Mouse (Mus musculus) megakaryocyte, adult 5-6 weeks (primary cell): Measurements from ENCODE around the gene Ltbp3. TPM values are rescaled to one million over a fixed set of nuclear protein-coding genes. Genes with fewer than 3 reads are reported as not detected.
A peak's percentile ranks its signal among the peaks of the same experiment; 100 is the strongest.

Experiments used
- ATAC-seq: 2 replicates; pipeline ENCODE4 v1.8.0; 2016; ENCODE audit warnings: mild to moderate bottlenecking, inconsistent platforms; ENCODE audit not compliant: poor library complexity, severe bottlenecking
- total RNA-seq, 2 experiments: library from RNA; stranded (forward) in 1 of 2; stranded (reverse) in 1 of 2; fragments of 153-499, 151-499 nt in 1 of 2; fragments of 221-1000, 200-1000 nt in 1 of 2; gene quantifications; 2 replicates each; pipeline versions ENCODE4 v1.2.3 to v1.2.4; 2015 to 2017

Ltbp3 gene
- total RNA-seq, 2 experiments from 2014 or later, result 0.18 to 1.5 TPM

- ATAC-seq, result peak; percentile 64
Observed at GRCm38 (mm10) chr19:5803041-5803880, 62.6 kb downstream of the Ltbp3 start.

GRCm38 (mm10) chr19:5803881-5804279 is 63.2 kb downstream of the Ltbp3 start:
- ATAC-seq, result no peak

GRCm38 (mm10) chr19:5804371-5804899 is 63.7 kb downstream of the Ltbp3 start:
- ATAC-seq, result no peak

- ATAC-seq, result no peak
Observed at GRCm38 (mm10) chr19:5806051-5806808, 65.5 kb downstream of the Ltbp3 start.

DNA sequence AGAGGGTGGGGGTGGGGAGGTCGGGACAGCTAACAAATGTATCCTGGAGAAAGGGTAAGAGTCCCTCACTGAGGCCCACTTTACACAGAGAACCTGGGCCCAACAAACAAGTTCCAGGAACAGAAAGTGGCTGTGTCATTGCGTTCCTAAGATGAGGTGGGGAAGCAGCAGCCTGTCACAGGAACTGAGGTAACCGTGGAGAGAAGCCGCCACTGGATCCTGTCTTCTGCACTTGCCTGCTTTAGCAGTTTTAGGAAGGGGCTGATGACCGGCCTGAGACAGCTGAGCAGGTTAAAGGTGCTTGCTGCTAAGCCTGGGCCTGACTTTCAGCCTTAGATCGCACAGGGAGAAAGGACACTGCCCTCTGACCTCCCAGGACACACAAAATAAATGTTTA is 66.1 kb downstream of the Ltbp3 start:
- peak; percentile 27 for ATAC-seq

DNA sequence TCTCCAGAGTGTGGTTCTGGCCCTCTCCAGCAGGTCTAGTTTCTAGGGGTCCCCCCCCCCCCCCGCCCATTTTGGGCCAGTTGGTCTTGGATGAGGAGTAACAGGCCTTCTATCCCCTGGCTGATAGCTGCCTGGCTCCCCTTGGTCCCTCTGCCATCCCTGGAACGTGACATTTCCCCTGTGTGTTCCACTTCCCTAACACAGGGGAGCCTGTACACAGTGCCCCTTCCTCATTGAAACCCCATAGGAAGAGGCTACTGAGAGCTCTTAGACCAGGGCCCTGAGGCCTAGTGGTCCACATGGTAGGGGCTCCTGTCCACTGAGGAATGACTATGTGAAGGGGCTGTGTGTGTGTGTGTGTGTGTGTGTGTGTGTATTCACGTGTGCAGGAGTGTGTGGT is 67.0 kb downstream of the Ltbp3 start:
- no peak for ATAC-seq

Other genes starting within 250 kb of the Ltbp3 start
- gene 1700020D05Rik, start 237.1 kb upstream of the Ltbp3 start, total RNA-seq (2015), result 1.8 and 2.1 TPM in 2 replicates
- 0.49 and 1.5 TPM in 2 replicates for gene 1700020D05Rik, start 237.1 kb upstream of the Ltbp3 start, total RNA-seq (2017)
- gene Snx32, start 230.4 kb upstream of the Ltbp3 start, total RNA-seq (2015), result 2.7 and 4.8 TPM in 2 replicates
- 1.5 and 3.0 TPM in 2 replicates for gene Snx32, start 230.4 kb upstream of the Ltbp3 start, total RNA-seq (2017)
- 0.07 and 0.14 TPM in 2 replicates for gene Ovol1, start 180.3 kb upstream of the Ltbp3 start, total RNA-seq (2015)
- 0.07 TPM in 1 of 2 replicates, not detected in the other for gene Ovol1, start 180.3 kb upstream of the Ltbp3 start, total RNA-seq (2017)
- 18.3 and 23.2 TPM in 2 replicates for gene Ap5b1, start 172.9 kb upstream of the Ltbp3 start, total RNA-seq (2015)
- 16.4 and 22.5 TPM in 2 replicates for gene Ap5b1, start 172.9 kb upstream of the Ltbp3 start, total RNA-seq (2017)
- gene Rnaseh2c, start 139.0 kb upstream of the Ltbp3 start, total RNA-seq (2015), result 116 and 125 TPM in 2 replicates
- 94.6 and 136 TPM in 2 replicates for gene Rnaseh2c, start 139.0 kb upstream of the Ltbp3 start, total RNA-seq (2017)
- gene Kat5, start 130.7 kb upstream of the Ltbp3 start, total RNA-seq (2015), result 34.2 and 47.8 TPM in 2 replicates
- 69.4 and 73.9 TPM in 2 replicates for gene Kat5, start 130.7 kb upstream of the Ltbp3 start, total RNA-seq (2017)
- 51.9 and 56.6 TPM in 2 replicates for gene Rela, start 103.4 kb upstream of the Ltbp3 start, total RNA-seq (2015)
- gene Rela, start 103.4 kb upstream of the Ltbp3 start, total RNA-seq (2017), result 46.1 and 47.8 TPM in 2 replicates
- gene Sipa1, start 77.2 kb upstream of the Ltbp3 start, total RNA-seq (2015), result 50.8 and 65.8 TPM in 2 replicates
- gene Sipa1, start 77.2 kb upstream of the Ltbp3 start, total RNA-seq (2017), result 50.1 and 78.7 TPM in 2 replicates
- 30.3 and 35.3 TPM in 2 replicates for gene Map3k11, start 52.2 kb upstream of the Ltbp3 start, total RNA-seq (2015)
- gene Map3k11, start 52.2 kb upstream of the Ltbp3 start, total RNA-seq (2017), result 39.8 and 50.8 TPM in 2 replicates
- gene Pcnx3, start 52.0 kb upstream of the Ltbp3 start, total RNA-seq (2015), result 25.9 and 33.1 TPM in 2 replicates
- gene Pcnx3, start 52.0 kb upstream of the Ltbp3 start, total RNA-seq (2017), result 19.3 and 19.6 TPM in 2 replicates
- not detected in 2 replicates for gene Kcnk7, start 36.5 kb upstream of the Ltbp3 start, total RNA-seq (2015)
- gene Kcnk7, start 36.5 kb upstream of the Ltbp3 start, total RNA-seq (2017), result not detected in 2 replicates
- gene Ehbp1l1, start 14.6 kb upstream of the Ltbp3 start, total RNA-seq (2015), result 30.8 and 31.0 TPM in 2 replicates
- 118 and 119 TPM in 2 replicates for gene Ehbp1l1, start 14.6 kb upstream of the Ltbp3 start, total RNA-seq (2017)
- 95.7 and 114 TPM in 2 replicates for gene Fam89b, start 11.3 kb upstream of the Ltbp3 start, total RNA-seq (2015)
- gene Fam89b, start 11.3 kb upstream of the Ltbp3 start, total RNA-seq (2017), result 65.5 and 78.8 TPM in 2 replicates
- gene Scyl1, start 30.5 kb downstream of the Ltbp3 start, total RNA-seq (2015), result 20.2 and 21.8 TPM in 2 replicates
- 30.9 and 41.5 TPM in 2 replicates for gene Scyl1, start 30.5 kb downstream of the Ltbp3 start, total RNA-seq (2017)
- 21.4 and 21.9 TPM in 2 replicates for gene Frmd8, start 134.4 kb downstream of the Ltbp3 start, total RNA-seq (2015)
- 19.3 and 23.3 TPM in 2 replicates for gene Frmd8, start 134.4 kb downstream of the Ltbp3 start, total RNA-seq (2017)
- 55.6 and 67.9 TPM in 2 replicates for gene Slc25a45, start 136.9 kb downstream of the Ltbp3 start, total RNA-seq (2015)
- gene Slc25a45, start 136.9 kb downstream of the Ltbp3 start, total RNA-seq (2017), result 69.1 and 73.5 TPM in 2 replicates
- gene Tigd3, start 153.2 kb downstream of the Ltbp3 start, total RNA-seq (2015), result 0.54 and 0.59 TPM in 2 replicates
- 1.0 and 1.8 TPM in 2 replicates for gene Tigd3, start 153.2 kb downstream of the Ltbp3 start, total RNA-seq (2017)
- 52.2 and 52.4 TPM in 2 replicates for gene Dpf2, start 172.1 kb downstream of the Ltbp3 start, total RNA-seq (2015)
- gene Dpf2, start 172.1 kb downstream of the Ltbp3 start, total RNA-seq (2017), result 88.7 and 107 TPM in 2 replicates
- 3.0 and 3.4 TPM in 2 replicates for gene Cdc42ep2, start 183.9 kb downstream of the Ltbp3 start, total RNA-seq (2015)
- gene Cdc42ep2, start 183.9 kb downstream of the Ltbp3 start, total RNA-seq (2017), result 1.7 and 1.9 TPM in 2 replicates
- gene Pola2, start 223.3 kb downstream of the Ltbp3 start, total RNA-seq (2015), result 36.9 and 37.7 TPM in 2 replicates
- gene Pola2, start 223.3 kb downstream of the Ltbp3 start, total RNA-seq (2017), result 29.0 and 33.7 TPM in 2 replicates
- gene Slc22a20, start 245.2 kb downstream of the Ltbp3 start, total RNA-seq (2015), result 0.16 and 0.20 TPM in 2 replicates
- 1.1 and 1.2 TPM in 2 replicates for gene Slc22a20, start 245.2 kb downstream of the Ltbp3 start, total RNA-seq (2017)